In genomic region chr3:89147979-89148311, GRCm38 (mm10) we compare ENCODE assay signal across 12 mouse cellular contexts. TPM values are rescaled to one million over a fixed set of nuclear protein-coding genes. Genes with fewer than 3 reads are reported as not detected.
DNase-seq lines count a peak whose midpoint lies in the region; ATAC-seq and TF ChIP-seq lines count a peak whose summit lies in the region.
"Had no signal": no experiment of that assay in that cellular context is flagged by ENCODE, and none has a peak within 500 bp of the region (broad histone marks: within the 10 kb centered on the region; RNA-seq: fewer than 3 reads in every experiment).

No protein-coding gene starts in this region.

- H3K4me3 ChIP-seq in hindbrain, embryonic 12.5 days = 0 out of 2 replicates have a peak overlapping the region, but pooled peaks have one; percentile 3
- H3K4me3 ChIP-seq in hindbrain, postnatal 0 days (ENCODE audit: low read length) = no peak overlapping the region
- H3K4me3 ChIP-seq in ES-E14 (ENCODE audit: insufficient read depth in 1 of 2, low read depth in 1 of 2, low read length in 2 of 2, poor library complexity in 1 of 2, severe bottlenecking in 1 of 2) = peak overlapping the region; percentile 40 to 59
- H3K4me3 ChIP-seq in liver, embryonic 11.5 days (ENCODE audit: low read depth, low read length) = peak overlapping the region; percentile 32

- 0 out of 2 replicates have a peak, but pooled peaks cover 5% of the 10 kb centered on the region for H3K36me3 ChIP-seq in hindbrain, embryonic 12.5 days
- peaks cover 5% of the 10 kb centered on the region; the same call in 1 of the 2 replicates for H3K36me3 ChIP-seq in hindbrain, postnatal 0 days (ENCODE audit: insufficient read depth, low read length)
- no peaks in the 10 kb centered on the region for H3K36me3 ChIP-seq in ES-E14 (ENCODE audit: control insufficient read depth, insufficient read depth, low read length, poor library complexity, severe bottlenecking)
- H3K36me3 ChIP-seq in liver, embryonic 11.5 days (ENCODE audit: control insufficient read depth, insufficient read depth, low read length) = peaks cover 15% of the 10 kb centered on the region

- WGBS in hindbrain, embryonic 12.5 days = 15% methylated on average over 15 of the region's 15 CpGs
- 23% methylated on average over 15 of the region's 15 CpGs for WGBS in hindbrain, postnatal 0 days
- 9% methylated on average over 15 of the region's 15 CpGs for WGBS in liver, embryonic 11.5 days

- peaks cover 15% of the 10 kb centered on the region for H3K4me1 ChIP-seq in hindbrain, embryonic 12.5 days
- no peaks in the 10 kb centered on the region for H3K4me1 ChIP-seq in hindbrain, postnatal 0 days (ENCODE audit: insufficient read depth, low read length)
- peaks cover 0 to 13% of the 10 kb centered on the region in 2 experiments; a peak in 1 of 4 replicates for H3K4me1 ChIP-seq in ES-E14 (ENCODE audit: control insufficient read depth in 2 of 2, insufficient read depth in 2 of 2, low read length in 2 of 2, poor library complexity in 1 of 2)
- H3K4me1 ChIP-seq in liver, embryonic 11.5 days (replicated peaks; ENCODE audit: control insufficient read depth, insufficient read depth, low read length) = peaks cover 23% of the 10 kb centered on the region; the same call in 1 of the 2 replicates

- no peaks in the 10 kb centered on the region for H3K9me3 ChIP-seq in hindbrain, embryonic 12.5 days (replicated peaks)
- no peaks in the 10 kb centered on the region for H3K9me3 ChIP-seq in hindbrain, postnatal 0 days (ENCODE audit: low read length)
- no peaks in the 10 kb centered on the region for H3K9me3 ChIP-seq in ES-E14 (ENCODE audit: control insufficient read depth, insufficient read depth, low read depth, low read length)
- H3K9me3 ChIP-seq in liver, embryonic 11.5 days (ENCODE audit: control insufficient read depth, low read length) = no peaks in the 10 kb centered on the region

- peak overlapping the region; percentile 38 for H3K4me2 ChIP-seq in hindbrain, embryonic 12.5 days (replicated peaks)
- no peak overlapping the region for H3K4me2 ChIP-seq in hindbrain, postnatal 0 days (ENCODE audit: low read depth, low read length)
- H3K4me2 ChIP-seq in liver, embryonic 11.5 days = peak overlapping the region; percentile 72

- H3K9ac ChIP-seq in hindbrain, embryonic 12.5 days = 0 out of 2 replicates have a peak overlapping the region, but pooled peaks have one; percentile 8
- no peak overlapping the region for H3K9ac ChIP-seq in hindbrain, postnatal 0 days (replicated peaks; ENCODE audit: low read length)
- H3K9ac ChIP-seq in ES-E14 (ENCODE audit: insufficient read depth, low read depth, low read length, poor library complexity, severe bottlenecking) = peak overlapping the region; percentile 29; the same call in 1 of the 2 replicates
- H3K9ac ChIP-seq in liver, embryonic 11.5 days (ENCODE audit: low read depth, low read length) = peak overlapping the region; percentile 61

- no peak for TF ChIP-seq CTCF in hindbrain, postnatal 0 days (IDR thresholded peaks at IDR 0.05; ENCODE audit: low read depth)

- in situ Hi-C loops in ES-E14 (cut with MboI; ENCODE audit: low sequenced_read_pairs in 2 of 2, unreplicated experiment in 2 of 2) = no loop called here

- H3K27me3 ChIP-seq in hindbrain, embryonic 12.5 days = peaks cover 45% of the 10 kb centered on the region
- no peaks in the 10 kb centered on the region for H3K27me3 ChIP-seq in hindbrain, postnatal 0 days (ENCODE audit: insufficient read depth, low read length)
- H3K27me3 ChIP-seq in liver, embryonic 11.5 days (replicated peaks; ENCODE audit: control insufficient read depth, insufficient read depth, low read length) = peaks cover 26% of the 10 kb centered on the region

- ATAC-seq in hindbrain, embryonic 12.5 days (ENCODE audit: low FRiP score) = no peak
- no peak for ATAC-seq in hindbrain, postnatal 0 days
- ATAC-seq in liver, embryonic 11.5 days (replicated peaks; ENCODE audit: low FRiP score) = peak; percentile 49

- H3K27ac ChIP-seq in hindbrain, embryonic 12.5 days = no peak overlapping the region
- no peak overlapping the region for H3K27ac ChIP-seq in hindbrain, postnatal 0 days
- H3K27ac ChIP-seq in ES-E14 (ENCODE audit: insufficient read depth, low read depth, low read length, poor library complexity, severe bottlenecking) = no peak overlapping the region
- H3K27ac ChIP-seq in liver, embryonic 11.5 days (ENCODE audit: low read depth, low read length) = peak overlapping the region; percentile 73

- DNase-seq in hindbrain, postnatal 0 days (ENCODE audit: low spot score) = no peak
- DNase-seq in ES-E14 (ENCODE audit: low read depth, low spot score) (no peak), MN1 (ENCODE audit: low spot score) (no peak)
- DNase-seq in embryo, embryonic 10.5 days (ENCODE audit: low spot score) = peak; percentile 18
- DNase-seq in liver, embryonic 11.5 days (ENCODE audit: low spot score) = no peak
- DNase-seq in urinary bladder, adult 18-20 months (ENCODE audit: low spot score in 2 of 2) = no peak
- no peak for DNase-seq in cerebellum, adult 18-20 months
- DNase-seq: cerebellum, adult 9-11 months; gastrocnemius, postnatal 25 days; thymus, adult 2 months had no signal

TF ChIP-seq in ES-E14, 5 proteins besides CTCF, POLR2A, EP300 and RAD21:
- TF ChIP-seq MAFK (IDR thresholded peaks at IDR 0.05; ENCODE audit: insufficient read depth, low read depth, low read length) (no peak), ZNF384 (IDR thresholded peaks at IDR 0.05; ENCODE audit: low read depth, low read length) (no peak), CHD2 (IDR thresholded peaks at IDR 0.05; ENCODE audit: low read depth, low read length) (no peak)

RNA-seq across cellular contexts. Expression of gene Pklr, which starts 12.0 kb away (rescaled TPM):
- 0.25 and 0.96 TPM in 2 replicates for polyA plus RNA-seq in hindbrain, embryonic 12.5 days (2016; fragmentation: Nextera tagmentation; extraction: Ambion mirVana)
- total RNA-seq in hindbrain, postnatal 0 days (2014; rRNA removed) = not detected in 2 replicates
- polyA plus RNA-seq in hindbrain, postnatal 0 days (2015; fragmentation: Nextera tagmentation; extraction: Ambion mirVana) = 0.10 and 0.21 TPM in 2 replicates
- 0.85 and 0.90 TPM in 2 replicates for total RNA-seq in ES-E14 (2012; rRNA removed)
- 117 and 144 TPM in 2 replicates for polyA plus RNA-seq in liver, embryonic 11.5 days (2014; fragmentation: Nextera tagmentation; extraction: Ambion mirVana)
- total RNA-seq: gastrocnemius, postnatal 25 days; left cerebral cortex, postnatal 36 days had no signal

RNA-seq across cellular contexts. Expression of gene Hcn3, which starts 12.1 kb away (rescaled TPM):
- 20.7 and 22.3 TPM in 2 replicates for polyA plus RNA-seq in hindbrain, embryonic 12.5 days (2016; fragmentation: Nextera tagmentation; extraction: Ambion mirVana)
- 83.8 and 85.7 TPM in 2 replicates for total RNA-seq in hindbrain, postnatal 0 days (2014; rRNA removed)
- 33.5 and 38.1 TPM in 2 replicates for polyA plus RNA-seq in hindbrain, postnatal 0 days (2015; fragmentation: Nextera tagmentation; extraction: Ambion mirVana)
- 4.0 and 6.0 TPM in 2 replicates for total RNA-seq in ES-E14 (2012; rRNA removed)
- polyA plus RNA-seq in liver, embryonic 11.5 days (2014; fragmentation: Nextera tagmentation; extraction: Ambion mirVana) = 1.2 and 1.6 TPM in 2 replicates

RNA-seq across cellular contexts. Expression of gene Clk2, which starts 16.6 kb away (rescaled TPM):
- polyA plus RNA-seq in hindbrain, embryonic 12.5 days (2016; fragmentation: Nextera tagmentation; extraction: Ambion mirVana) = 38.8 and 44.4 TPM in 2 replicates
- total RNA-seq in hindbrain, postnatal 0 days (2014; rRNA removed) = 36.3 and 43.1 TPM in 2 replicates
- polyA plus RNA-seq in hindbrain, postnatal 0 days (2015; fragmentation: Nextera tagmentation; extraction: Ambion mirVana) = 13.3 and 13.7 TPM in 2 replicates
- total RNA-seq in ES-E14 (2012; rRNA removed) = 42.0 and 60.1 TPM in 2 replicates
- 18.8 and 22.8 TPM in 2 replicates for polyA plus RNA-seq in liver, embryonic 11.5 days (2014; fragmentation: Nextera tagmentation; extraction: Ambion mirVana)

RNA-seq across cellular contexts. Expression of gene Scamp3, which starts 29.3 kb away (rescaled TPM):
- 105 and 107 TPM in 2 replicates for polyA plus RNA-seq in hindbrain, embryonic 12.5 days (2016; fragmentation: Nextera tagmentation; extraction: Ambion mirVana)
- total RNA-seq in hindbrain, postnatal 0 days (2014; rRNA removed) = 60.4 and 77.5 TPM in 2 replicates
- polyA plus RNA-seq in hindbrain, postnatal 0 days (2015; fragmentation: Nextera tagmentation; extraction: Ambion mirVana) = 139 and 143 TPM in 2 replicates
- total RNA-seq in ES-E14 (2012; rRNA removed) = 83.2 and 102 TPM in 2 replicates
- 110 and 116 TPM in 2 replicates for polyA plus RNA-seq in liver, embryonic 11.5 days (2014; fragmentation: Nextera tagmentation; extraction: Ambion mirVana)

RNA-seq across cellular contexts. Expression of gene Fam189b, which starts 35.0 kb away (rescaled TPM):
- 33.4 and 34.2 TPM in 2 replicates for polyA plus RNA-seq in hindbrain, embryonic 12.5 days (2016; fragmentation: Nextera tagmentation; extraction: Ambion mirVana)
- 15.2 and 19.7 TPM in 2 replicates for total RNA-seq in hindbrain, postnatal 0 days (2014; rRNA removed)
- 29.1 and 29.2 TPM in 2 replicates for polyA plus RNA-seq in hindbrain, postnatal 0 days (2015; fragmentation: Nextera tagmentation; extraction: Ambion mirVana)
- 8.6 and 9.3 TPM in 2 replicates for total RNA-seq in ES-E14 (2012; rRNA removed)
- 12.7 and 13.5 TPM in 2 replicates for polyA plus RNA-seq in liver, embryonic 11.5 days (2014; fragmentation: Nextera tagmentation; extraction: Ambion mirVana)

Comparison
In these comparisons a context has a peak if more than half of its experiments do, and no peak if none do; other contexts are left out.
1. RNA of gene Pklr, which starts 12.0 kb away (polyA plus RNA-seq): 117 to 144 TPM in liver, embryonic 11.5 days; 0.25 to 0.96 TPM in hindbrain, embryonic 12.5 days and 0.10 to 0.21 TPM in hindbrain, postnatal 0 days; every median in the first group is over 10 times any median in the second.